Mouse (Mus musculus) cerebellum, adult 9-10 months (tissue): ENCODE results near the gene Cacna1e.

ENCODE experiments used
- DNase-seq: peaks from one replicate; pipeline ENCODE4 v3.0.0; 2022

Gene Cacna1e

GRCm38 (mm10) chr1:154615759-154616158, 268.5 kb downstream of the Cacna1e start:
- DNase-seq: no peak

GRCm38 (mm10) chr1:154608516-154608915, 275.8 kb downstream of the Cacna1e start:
- DNase-seq: no peak

- DNase-seq: no peak
These were observed 276.9 kb downstream of the Cacna1e start for GRCm38 (mm10) chr1:154607406-154607805.

GRCm38 (mm10) chr1:154605601-154606000, 278.7 kb downstream of the Cacna1e start:
- DNase-seq: peak; percentile 39

- no peak for DNase-seq
These were observed 280.5 kb downstream of the Cacna1e start for GRCm38 (mm10) chr1:154603781-154604180.

- no peak for DNase-seq
These were observed 281.8 kb downstream of the Cacna1e start for GRCm38 (mm10) chr1:154602531-154602930.

- DNase-seq: no peak
These were observed 301.8 kb downstream of the Cacna1e start for GRCm38 (mm10) chr1:154582516-154582915.

GRCm38 (mm10) chr1:154579929-154580328, 304.4 kb downstream of the Cacna1e start:
- no peak for DNase-seq

- no peak for DNase-seq
These were observed 305.6 kb downstream of the Cacna1e start for GRCm38 (mm10) chr1:154578748-154579147.

- DNase-seq: no peak
These were observed 307.9 kb downstream of the Cacna1e start for GRCm38 (mm10) chr1:154576418-154576817.

GRCm38 (mm10) chr1:154566026-154566425, 318.3 kb downstream of the Cacna1e start:
- no peak for DNase-seq

- no peak for DNase-seq
These were observed 328.5 kb downstream of the Cacna1e start for GRCm38 (mm10) chr1:154555811-154556210.

GRCm38 (mm10) chr1:154553132-154553531, 331.2 kb downstream of the Cacna1e start:
- no peak for DNase-seq

GRCm38 (mm10) chr1:154537445-154537844, 346.9 kb downstream of the Cacna1e start:
- no peak for DNase-seq

- DNase-seq: no peak
These were observed 347.5 kb downstream of the Cacna1e start for GRCm38 (mm10) chr1:154536763-154537162.

- DNase-seq: no peak
These were observed 351.0 kb downstream of the Cacna1e start for GRCm38 (mm10) chr1:154532987-154533940.

GRCm38 (mm10) chr1:154529666-154530065, 354.6 kb downstream of the Cacna1e start:
- DNase-seq: no peak

- no peak for DNase-seq
These were observed 355.5 kb downstream of the Cacna1e start for GRCm38 (mm10) chr1:154528803-154529202.

GRCm38 (mm10) chr1:154520715-154521114, 363.6 kb downstream of the Cacna1e start:
- DNase-seq: no peak

GRCm38 (mm10) chr1:154515350-154515749, 369.0 kb downstream of the Cacna1e start:
- no peak for DNase-seq

- DNase-seq: no peak
These were observed 372.6 kb downstream of the Cacna1e start for GRCm38 (mm10) chr1:154511736-154512135.

- DNase-seq: no peak
These were observed 380.3 kb downstream of the Cacna1e start for GRCm38 (mm10) chr1:154504005-154504404.

GRCm38 (mm10) chr1:154500869-154501268, 383.4 kb downstream of the Cacna1e start:
- DNase-seq: no peak

GRCm38 (mm10) chr1:154500187-154500866, 384.0 kb downstream of the Cacna1e start:
- peak; percentile 19 for DNase-seq
